Mouse (Mus musculus) heart, postnatal 25 days (tissue): Measurements from ENCODE around the gene H3f3b. TPM values are rescaled to one million over a fixed set of nuclear protein-coding genes. Genes with fewer than 3 reads are reported as not detected.

Experiments
- DNase-seq: peaks from one replicate; pipeline ENCODE4 v3.0.0; 2022; ENCODE audit warnings: low spot score
- intact Hi-C: fragments of 180-260 bp; cut with DNase I; formaldehyde crosslinking; loops from one replicate; pipeline ENCODE4 v1.15.1; 2025
- total RNA-seq, 2 experiments: library from RNA; stranded (reverse); gene quantifications; 2 replicates each; pipeline ENCODE4 v1.2.3; 2021

Gene H3f3b
- 100 to 1,000 TPM; 128 to 130 TPM for total RNA-seq

DNA sequence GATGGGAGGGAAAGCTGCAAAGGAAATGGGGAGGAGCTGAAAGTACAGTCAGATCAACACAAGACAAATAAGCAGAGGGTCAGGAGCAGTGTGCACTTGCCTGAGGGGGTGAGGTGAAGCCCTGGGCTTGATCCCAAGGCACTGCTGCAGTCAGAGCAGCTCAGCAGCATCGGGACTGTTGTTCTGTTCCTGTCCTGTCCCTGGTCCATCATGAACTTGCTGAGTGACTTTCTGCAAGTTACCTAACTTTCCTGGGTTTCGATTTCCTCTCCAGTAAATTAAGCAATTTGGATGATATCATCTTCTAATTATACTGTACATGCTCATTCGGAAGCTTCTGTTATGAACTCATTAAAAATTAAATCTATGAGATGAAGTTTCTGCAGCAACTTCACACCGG, at the start of gene H3f3b:
H3f3b (minus strand) TSS at position 207 of the 400 bp plus-strand sequence.
- DNase-seq, result no peak
- intact Hi-C loops, result no loop called here

GRCm38 (mm10) chr11:116076836-116077235, 49.1 kb upstream of the H3f3b start:
- intact Hi-C loops, result loop anchor here (5.0 kb wide), 1 partner anchor 45 kb away; the partner anchor contains the start of gene Unk
- no peak for DNase-seq

DNA sequence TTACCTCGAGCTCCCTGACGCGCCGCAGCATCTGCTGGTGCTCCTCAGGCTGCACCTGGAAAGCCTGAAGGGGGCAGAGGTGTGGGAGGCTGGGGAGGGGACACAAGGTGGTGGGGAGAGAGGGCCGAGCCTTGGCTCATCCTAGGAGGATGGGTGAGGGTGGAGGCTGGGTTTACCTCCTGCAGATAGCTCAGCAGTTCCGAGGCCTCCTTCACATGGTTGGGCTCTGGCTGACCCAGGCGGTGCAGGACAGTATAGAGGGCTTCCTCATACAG, 48.4 kb upstream of the H3f3b start:
- intact Hi-C loops, result loop anchor here (5.0 kb wide), 1 partner anchor 44 kb away; the partner anchor contains the start of gene Unk
- DNase-seq, result no peak

- intact Hi-C loops, result loop anchor here (5.0 kb wide), 1 partner anchor 43 kb away; the partner anchor contains the start of gene Unk
- DNase-seq, result no peak
Measured at GRCm38 (mm10) chr11:116075539-116076265, 47.9 kb upstream of the H3f3b start.

DNA sequence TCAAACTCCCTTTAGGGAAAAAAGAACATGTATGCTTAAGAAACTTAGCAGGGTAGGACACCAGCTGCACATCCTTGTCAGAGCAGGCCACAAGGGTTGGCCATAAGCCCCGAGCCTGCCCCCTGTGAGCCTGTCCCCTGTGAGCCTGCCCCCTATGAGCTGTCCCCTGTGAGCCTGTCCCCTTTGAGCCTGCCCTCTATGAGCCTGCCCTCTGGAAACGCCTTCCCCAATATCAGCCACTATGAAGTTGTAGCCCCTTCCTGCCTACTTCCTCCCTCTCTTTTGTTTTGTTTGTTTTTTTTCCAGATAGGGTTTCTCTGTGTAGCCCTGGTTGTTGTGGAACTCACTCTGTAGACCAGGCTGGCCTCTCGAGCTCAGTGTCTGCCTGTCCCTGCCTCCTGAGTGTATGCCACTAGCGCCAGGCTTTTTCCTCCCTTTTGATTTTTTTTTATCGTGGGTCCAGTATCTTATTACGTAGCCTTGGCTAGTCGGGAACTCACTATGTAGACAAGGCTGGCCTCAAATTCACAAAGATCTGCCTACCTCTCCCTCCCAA, 46.8 kb upstream of the H3f3b start:
- DNase-seq, result no peak
- intact Hi-C loops, result no loop called here

DNA sequence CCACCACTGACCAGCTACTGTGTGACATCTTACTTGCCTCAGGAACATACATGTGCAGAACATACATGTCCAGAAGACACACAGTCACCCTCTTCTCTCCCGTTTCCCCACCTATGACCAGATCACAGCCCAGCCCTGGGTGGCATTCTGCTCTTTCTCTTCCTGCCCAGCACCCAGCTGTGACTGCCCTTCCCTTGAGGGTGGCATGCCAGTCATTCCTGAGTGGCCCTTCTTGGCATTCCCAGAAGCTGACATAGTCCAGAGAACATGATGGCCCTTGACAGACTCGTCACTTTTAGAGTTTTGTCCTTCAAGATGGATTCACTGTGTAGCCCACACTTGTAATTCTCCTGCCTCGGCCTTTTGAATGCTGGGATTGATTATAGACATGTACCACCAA, 44.8 kb upstream of the H3f3b start:
- intact Hi-C loops, result no loop called here
- no peak for DNase-seq

DNA sequence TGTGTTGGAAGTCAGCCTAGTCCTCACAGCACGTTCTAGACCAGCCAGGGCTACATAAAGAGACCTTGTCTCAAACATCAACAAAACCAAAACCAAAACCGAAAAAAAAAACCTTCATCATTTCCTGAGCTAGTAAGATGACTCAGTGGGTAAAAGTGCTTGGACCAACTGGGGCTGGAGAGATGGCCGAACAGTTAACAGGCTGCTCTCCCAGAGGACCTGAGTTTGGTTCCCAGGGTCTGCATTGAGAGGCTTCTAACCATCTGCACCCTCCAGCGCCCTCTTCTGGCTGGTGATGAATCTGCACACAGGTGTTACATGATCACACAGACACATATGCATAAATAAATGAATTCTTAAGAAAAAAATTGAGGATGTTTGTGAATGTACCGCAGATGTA, 43.7 kb upstream of the H3f3b start:
- no peak for DNase-seq
- intact Hi-C loops, result no loop called here

DNA sequence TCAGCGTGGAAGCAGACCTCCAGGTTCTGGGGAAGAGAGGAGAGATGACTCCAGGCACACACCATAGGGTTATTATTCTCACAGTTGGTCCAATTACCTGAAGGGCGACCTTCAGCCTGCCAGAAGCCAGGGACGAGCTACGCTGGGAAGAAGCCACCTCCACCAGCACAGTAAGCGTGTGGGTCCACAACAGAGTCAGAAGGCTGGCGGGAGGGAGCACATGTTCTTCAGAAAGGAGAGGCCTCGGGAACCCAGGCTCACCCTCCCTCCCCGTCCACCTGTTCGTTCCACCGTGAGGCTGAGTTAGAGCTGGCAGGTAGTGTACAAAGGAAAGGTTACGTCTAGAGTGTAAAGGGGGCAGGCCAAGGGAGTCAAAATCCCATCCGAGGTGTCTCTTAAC, 37.6 kb upstream of the H3f3b start:
- DNase-seq, result no peak
- intact Hi-C loops, result no loop called here

GRCm38 (mm10) chr11:116064187-116064867, 36.6 kb upstream of the H3f3b start:
- intact Hi-C loops, result no loop called here
- no peak for DNase-seq

GRCm38 (mm10) chr11:116063562-116063961, 35.8 kb upstream of the H3f3b start:
- no peak for DNase-seq
- intact Hi-C loops, result no loop called here

DNA sequence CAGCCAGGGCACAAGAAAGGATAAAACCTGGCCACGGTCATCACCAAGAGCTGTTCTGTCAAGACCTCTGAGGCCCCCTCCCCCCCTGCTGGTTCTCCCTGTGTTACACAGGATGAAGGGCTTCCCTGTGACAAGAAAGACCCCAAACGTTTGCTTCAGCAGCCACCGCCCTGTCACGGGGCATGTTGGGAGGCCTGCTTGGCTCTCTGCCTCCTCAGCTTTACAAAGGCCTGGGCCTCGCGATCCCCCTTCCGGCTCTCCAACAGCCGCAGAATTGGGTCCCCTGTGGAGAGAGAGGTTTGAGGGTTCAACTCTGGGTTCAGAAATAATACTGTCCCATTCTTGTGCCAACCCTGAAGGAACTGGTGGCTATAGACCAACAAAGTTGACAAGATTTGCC, 34.8 kb upstream of the H3f3b start:
- intact Hi-C loops, result no loop called here
- no peak for DNase-seq

- intact Hi-C loops, result no loop called here
- DNase-seq, result no peak
Measured at GRCm38 (mm10) chr11:116061641-116062415, 34.1 kb upstream of the H3f3b start.

- intact Hi-C loops, result no loop called here
- DNase-seq, result no peak
Measured at GRCm38 (mm10) chr11:116060596-116060995, 32.8 kb upstream of the H3f3b start.

DNA sequence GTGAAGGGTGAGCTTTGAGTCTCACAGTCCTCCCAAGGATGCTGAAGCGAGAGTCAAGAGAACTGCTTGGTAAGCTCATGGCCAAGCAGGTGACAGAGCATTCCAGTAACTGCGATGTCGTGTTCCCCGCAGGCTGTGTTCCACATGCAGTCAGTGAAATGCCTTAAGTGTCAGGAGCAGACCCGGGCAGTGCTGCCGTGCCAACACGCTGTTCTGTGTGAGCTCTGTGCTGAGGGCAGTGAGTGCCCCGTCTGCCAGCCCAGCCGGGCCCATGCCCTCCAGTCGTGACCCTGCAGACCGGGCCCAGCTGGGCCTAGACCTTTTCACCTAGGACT, 31.9 kb upstream of the H3f3b start:
- DNase-seq, result no peak
- intact Hi-C loops, result no loop called here

- intact Hi-C loops, result no loop called here
- no peak for DNase-seq
Measured at GRCm38 (mm10) chr11:116058868-116059690, 31.3 kb upstream of the H3f3b start.

- no peak for DNase-seq
- intact Hi-C loops, result no loop called here
Measured at GRCm38 (mm10) chr11:116058022-116058614, 30.4 kb upstream of the H3f3b start.

DNA sequence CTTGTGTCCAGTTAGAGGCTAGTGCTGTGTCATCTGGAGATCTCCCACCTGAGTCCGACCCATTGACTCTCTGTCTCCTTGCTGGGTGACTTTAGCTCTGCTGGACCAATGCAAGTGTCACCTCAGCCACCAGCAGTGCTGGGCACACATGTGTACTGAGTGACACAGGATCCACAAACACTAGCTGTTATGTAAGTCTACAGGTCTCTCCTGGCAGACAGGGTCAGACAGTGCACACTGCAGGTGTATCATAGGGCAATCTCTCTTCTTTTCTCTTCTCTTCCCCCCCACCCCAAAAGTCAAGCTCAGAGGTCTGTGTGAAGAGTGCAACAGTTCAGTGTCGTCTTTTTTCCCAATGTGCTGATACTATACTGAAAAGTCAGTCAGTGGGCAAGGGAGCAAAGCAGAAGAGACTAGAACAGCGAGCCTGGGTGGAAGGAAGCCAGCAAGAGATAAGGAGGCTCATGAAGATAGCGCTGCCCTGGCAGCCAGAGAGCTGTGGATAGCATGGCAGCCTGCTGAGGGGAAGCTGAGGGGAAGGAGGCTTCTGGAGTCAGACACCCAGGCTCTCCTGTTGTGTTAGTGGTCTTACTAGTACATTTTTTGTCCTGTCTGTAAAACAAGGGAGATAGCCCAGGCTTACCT, 29.6 kb upstream of the H3f3b start:
- intact Hi-C loops, result no loop called here
- no peak for DNase-seq

GRCm38 (mm10) chr11:116055873-116056272, 28.1 kb upstream of the H3f3b start:
- intact Hi-C loops, result no loop called here
- DNase-seq, result no peak
